ENCODE assay signal across 15 mouse cellular contexts in the genomic region with DNA sequence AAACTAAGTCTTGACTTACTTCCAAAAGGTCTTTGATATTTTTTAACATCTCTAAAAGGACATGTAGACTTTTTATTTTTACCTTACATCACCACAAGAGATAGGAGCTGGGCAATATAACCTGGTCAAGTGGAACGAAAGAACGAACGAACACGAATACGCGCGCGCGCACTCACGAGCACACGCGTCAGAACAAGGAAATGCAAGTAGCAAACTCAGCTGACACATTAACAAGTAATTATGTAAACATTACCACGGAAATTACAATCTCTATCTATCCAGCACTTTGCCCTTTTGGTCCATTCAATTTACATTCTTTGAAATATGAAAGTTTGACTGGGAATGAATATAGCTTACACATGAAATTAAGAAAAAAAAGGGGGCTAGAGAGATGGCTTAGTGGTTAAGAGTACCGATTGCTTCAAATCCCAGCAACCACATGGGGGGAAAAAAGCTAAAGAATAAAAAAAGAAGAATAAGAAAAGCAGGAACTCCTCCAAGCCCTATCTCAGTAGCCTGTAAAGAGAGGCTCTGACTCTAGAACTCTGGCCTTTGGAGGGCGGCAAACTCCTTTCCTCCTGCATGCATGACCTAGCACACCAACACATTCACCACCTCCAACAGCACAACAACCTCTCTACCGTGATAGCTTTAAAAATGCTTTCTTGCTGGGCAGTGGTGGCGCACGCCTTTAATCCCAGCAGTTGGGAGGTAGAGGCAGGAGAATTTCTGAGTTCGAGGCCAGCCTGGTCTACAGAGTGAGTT. TPM values are rescaled to one million over a fixed set of nuclear protein-coding genes. Genes with fewer than 3 reads are reported as not detected.
DNase-seq lines count a peak whose midpoint lies in the region; ATAC-seq and TF ChIP-seq lines count a peak whose summit lies in the region.
"Had no signal": no experiment of that assay in that cellular context is flagged by ENCODE, and none has a peak within 500 bp of the region (broad histone marks: within the 10 kb centered on the region; RNA-seq: fewer than 3 reads in every experiment).

No protein-coding gene starts in this region.

- TF ChIP-seq CTCF in gastrocnemius, adult 2 months (IDR thresholded peaks at IDR 0.05) = peak; percentile 22; the same call in 1 of the 2 replicates

- peaks cover 49% of the 10 kb centered on the region for H3K4me1 ChIP-seq in neural tube, embryonic 15.5 days
- H3K4me1 ChIP-seq: midbrain, embryonic 12.5 days; neural tube, embryonic 12.5 days had no signal

- ATAC-seq in neural tube, embryonic 15.5 days (ENCODE audit: low FRiP score) = no peak
- ATAC-seq: forebrain, embryonic 14.5 days had no signal

- no peak overlapping the region for H3K4me2 ChIP-seq in neural tube, embryonic 15.5 days
- H3K4me2 ChIP-seq: liver, embryonic 15.5 days; midbrain, embryonic 12.5 days; neural tube, embryonic 12.5 days had no signal

- H3K36me3 ChIP-seq in neural tube, embryonic 15.5 days = no peaks in the 10 kb centered on the region
- H3K36me3 ChIP-seq: liver, embryonic 15.5 days; midbrain, embryonic 12.5 days; neural tube, embryonic 12.5 days had no signal

- H3K27me3 ChIP-seq in neural tube, embryonic 15.5 days (replicated peaks) = no peaks in the 10 kb centered on the region
- H3K27me3 ChIP-seq: liver, embryonic 15.5 days; midbrain, embryonic 12.5 days; neural tube, embryonic 12.5 days had no signal

- intact Hi-C loops in gastrocnemius, adult 2 months (cut with DNase I) = no loop called here
- intact Hi-C loops in left cerebral cortex, postnatal 25 days (cut with DNase I) = no loop called here

- H3K9ac ChIP-seq in neural tube, embryonic 15.5 days (replicated peaks) = no peak overlapping the region
- H3K9ac ChIP-seq: liver, embryonic 15.5 days; midbrain, embryonic 12.5 days; neural tube, embryonic 12.5 days had no signal

- 82% methylated on average over 19 of the region's 19 CpGs for WGBS in neural tube, embryonic 15.5 days

- DNase-seq in gastrocnemius, adult 2 months = no peak
- no peak for DNase-seq in gastrocnemius, postnatal 4 days (ENCODE audit: low spot score in 2 of 2)
- DNase-seq in lung, postnatal 36 days = peak; percentile 37
- DNase-seq in lung, postnatal 14 days = no peak
- peak; percentile 21 to 39 for DNase-seq in kidney, postnatal 4 days
- peak; percentile 57 for DNase-seq in thymus, postnatal 4 days
- DNase-seq in left cerebral cortex, postnatal 25 days (ENCODE audit: low spot score in 2 of 2) = no peak
- DNase-seq: cerebellum, postnatal 10 days; gastrocnemius, postnatal 25 days; heart, postnatal 14 days had no signal

- no peak overlapping the region for H3K4me3 ChIP-seq in gastrocnemius, adult 2 months
- no peak overlapping the region for H3K4me3 ChIP-seq in neural tube, embryonic 15.5 days (replicated peaks)
- H3K4me3 ChIP-seq: liver, embryonic 15.5 days; midbrain, embryonic 12.5 days; neural tube, embryonic 12.5 days had no signal

- H3K27ac ChIP-seq in gastrocnemius, adult 2 months = no peak overlapping the region
- no peak overlapping the region for H3K27ac ChIP-seq in neural tube, embryonic 15.5 days (replicated peaks)
- H3K27ac ChIP-seq: liver, embryonic 15.5 days; midbrain, embryonic 12.5 days; neural tube, embryonic 12.5 days had no signal

- H3K9me3 ChIP-seq in neural tube, embryonic 15.5 days (replicated peaks) = no peaks in the 10 kb centered on the region
- H3K9me3 ChIP-seq: liver, embryonic 15.5 days; midbrain, embryonic 12.5 days; neural tube, embryonic 12.5 days had no signal

RNA-seq across cellular contexts. Expression of a gene that starts 58.7 kb away (rescaled TPM):
- 10 to 100 TPM; 60.3 to 62.1 TPM for total RNA-seq in gastrocnemius, adult 2 months (2021)
- total RNA-seq in gastrocnemius, postnatal 4 days (2021) = 10 to 100 TPM; 81.1 to 92.9 TPM
- total RNA-seq in left cerebral cortex, postnatal 25 days (2021) = 100 to 1,000 TPM; 147 to 152 TPM
- polyA plus RNA-seq in neural tube, embryonic 15.5 days (2015; fragmentation: Nextera tagmentation; extraction: Ambion mirVana) = 36.5 and 59.9 TPM in 2 replicates

Comparison
In these comparisons a context has a peak if more than half of its experiments do, and no peak if none do; other contexts are left out.
1. DNase-seq: peak in lung, postnatal 36 days (single experiment), kidney, postnatal 4 days (2 of 2) and thymus, postnatal 4 days (single experiment); none in gastrocnemius, adult 2 months (single experiment), gastrocnemius, postnatal 4 days (0 of 2), lung, postnatal 14 days (single experiment) and left cerebral cortex, postnatal 25 days (0 of 2).